Mouse (Mus musculus): Measurements from ENCODE around the gene Rin2. TPM values are rescaled to one million over a fixed set of nuclear protein-coding genes. Genes with fewer than 3 reads are reported as not detected.

Gene Rin2
- polyA plus RNA-seq, 1 experiment from 2014 or later: 18.6 TPM

DNA sequence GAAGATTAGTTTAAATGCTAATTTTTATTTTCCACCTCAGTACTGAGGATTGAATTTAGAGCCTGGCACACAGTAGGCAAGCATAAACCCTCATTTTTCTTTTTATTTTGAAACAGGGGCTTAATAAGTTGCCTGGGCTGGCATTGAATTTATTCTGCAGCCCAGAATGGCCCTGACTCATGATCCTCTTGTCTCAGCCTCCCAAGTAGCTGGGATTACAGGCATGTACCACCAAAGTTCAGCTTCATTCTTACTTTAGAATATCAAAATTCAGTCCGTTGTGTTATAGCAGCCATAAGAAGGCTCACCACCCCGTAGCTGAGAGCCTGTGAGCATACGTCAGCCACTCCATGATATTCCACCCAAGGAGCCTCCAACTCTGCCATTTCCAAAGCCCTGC lies 191.2 kb downstream of the Rin2 start:
- Histone ChIP-seq H3K4me2 (replicated peaks) (no peak overlapping the region), H3K4me1 (replicated peaks) (0 out of 2 replicates have a peak, but pooled peaks cover 12% of the 10 kb centered on the region), H3K36me3 (0 out of 2 replicates have a peak, but pooled peaks cover 5% of the 10 kb centered on the region), H3K9ac (no peak overlapping the region), H3K27ac (no peak overlapping the region), H3K9me3 (no peaks in the 10 kb centered on the region), H3K4me3 (replicated peaks) (no peak overlapping the region), H3K27me3 (replicated peaks) (no peaks in the 10 kb centered on the region)
- no peak for ATAC-seq
- WGBS: 89% methylated on average over 3 of the region's 3 CpGs

DNA sequence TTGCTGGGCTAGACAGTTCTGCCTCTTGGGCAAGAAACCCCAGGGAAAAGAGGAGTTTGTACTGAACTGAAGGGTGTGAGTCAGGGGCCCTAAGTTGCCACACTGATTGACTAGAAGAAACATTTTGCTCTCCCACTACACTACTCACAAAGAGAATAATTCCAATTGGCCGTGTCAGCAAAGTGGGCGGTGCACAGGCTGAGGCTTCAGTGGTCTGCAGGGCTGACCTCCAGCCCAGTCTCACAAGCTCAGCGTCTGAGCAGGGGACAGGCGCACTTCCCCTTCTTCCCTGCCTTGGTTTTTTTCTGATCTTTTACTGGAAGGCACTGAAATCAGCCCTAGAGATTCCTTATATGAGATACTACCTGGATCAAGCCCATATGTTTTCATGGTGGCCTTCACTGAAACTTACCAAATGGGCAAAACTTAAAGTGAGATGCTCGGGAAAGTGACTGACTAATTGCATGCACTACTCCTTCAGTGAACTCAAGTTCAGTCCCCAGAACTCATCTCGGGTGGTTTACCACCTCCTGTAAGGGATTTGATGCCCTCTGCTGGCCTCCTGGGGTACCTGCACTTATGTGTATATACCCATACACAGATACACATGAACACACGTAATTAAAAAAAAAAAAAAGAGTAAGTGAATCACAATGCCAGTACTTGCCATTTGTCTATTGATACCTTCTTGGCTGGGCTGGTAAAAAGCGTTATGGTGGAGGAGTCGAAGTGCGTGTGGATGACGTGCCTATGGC lies 191.9 kb downstream of the Rin2 start:
- Histone ChIP-seq H3K9ac (no peak overlapping the region), H3K9me3 (no peaks in the 10 kb centered on the region), H3K4me1 (replicated peaks) (0 out of 2 replicates have a peak, but pooled peaks cover 5% of the 10 kb centered on the region), H3K4me3 (replicated peaks) (no peak overlapping the region), H3K36me3 (0 out of 2 replicates have a peak, but pooled peaks cover 5% of the 10 kb centered on the region), H3K4me2 (replicated peaks) (no peak overlapping the region), H3K27ac (no peak overlapping the region), H3K27me3 (replicated peaks) (no peaks in the 10 kb centered on the region)
- no peak for ATAC-seq
- WGBS: 98% methylated on average over 11 of the region's 11 CpGs

DNA sequence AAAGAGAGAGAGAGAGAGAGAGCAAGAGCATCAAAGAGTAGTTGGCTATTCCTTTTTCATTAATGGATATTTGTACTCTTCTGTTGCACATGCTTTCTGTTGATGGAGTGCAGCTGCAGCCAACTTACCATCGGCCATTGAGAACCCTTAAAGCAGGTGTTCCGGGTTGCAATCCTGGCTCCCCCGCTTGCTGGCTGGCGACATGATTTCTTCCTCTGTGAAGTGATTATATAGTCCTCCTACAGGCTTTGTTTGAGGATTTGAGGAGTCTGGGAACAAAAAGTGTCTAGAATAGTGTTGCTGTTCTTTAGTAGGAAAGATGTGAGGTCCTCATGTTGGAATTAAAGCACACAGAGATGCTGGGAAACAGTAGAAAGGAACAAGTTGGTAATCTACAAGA lies 196.3 kb downstream of the Rin2 start:
- ATAC-seq: no peak
- no peak overlapping the region for H3K4me2 ChIP-seq (replicated peaks)
- H3K27me3 ChIP-seq (replicated peaks): no peaks in the 10 kb centered on the region
- H3K4me3 ChIP-seq (replicated peaks): no peak overlapping the region
- H3K36me3 ChIP-seq: 0 out of 2 replicates have a peak, but pooled peaks cover 8% of the 10 kb centered on the region
- WGBS: 83% methylated on average over 4 of the region's 4 CpGs
- no peak overlapping the region for H3K9ac ChIP-seq
- no peak overlapping the region for H3K27ac ChIP-seq
- no peaks in the 10 kb centered on the region for H3K9me3 ChIP-seq
- 0 out of 2 replicates have a peak, but pooled peaks cover 2% of the 10 kb centered on the region for H3K4me1 ChIP-seq (replicated peaks)

DNA sequence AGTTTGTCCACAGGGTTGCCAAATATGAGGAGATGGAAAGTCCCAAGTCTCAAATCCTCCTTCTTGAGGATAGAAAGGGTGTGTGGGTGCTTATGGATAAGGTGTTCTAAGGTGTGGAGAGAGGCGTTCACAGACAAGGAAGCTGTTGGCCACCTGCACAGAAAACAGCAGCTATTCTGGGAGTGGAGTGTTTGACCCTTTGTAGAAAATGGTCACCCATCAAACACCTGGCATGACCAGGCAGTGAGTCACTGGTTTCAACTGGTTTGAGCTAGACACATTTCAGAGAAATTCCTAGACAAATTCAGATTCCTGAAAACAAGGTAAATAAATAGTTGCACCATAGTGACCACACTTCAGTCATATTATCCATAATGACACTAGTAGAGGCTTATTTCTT lies 197.1 kb downstream of the Rin2 start:
- Histone ChIP-seq H3K27me3 (replicated peaks) (no peaks in the 10 kb centered on the region), H3K36me3 (peaks cover 11% of the 10 kb centered on the region), H3K4me3 (replicated peaks) (no peak overlapping the region), H3K27ac (no peak overlapping the region), H3K9me3 (no peaks in the 10 kb centered on the region), H3K4me1 (replicated peaks) (0 out of 2 replicates have a peak, but pooled peaks cover 2% of the 10 kb centered on the region), H3K9ac (no peak overlapping the region), H3K4me2 (replicated peaks) (no peak overlapping the region)
- WGBS: 77% methylated on average over 1 of the region's 1 CpGs
- no peak for ATAC-seq

DNA sequence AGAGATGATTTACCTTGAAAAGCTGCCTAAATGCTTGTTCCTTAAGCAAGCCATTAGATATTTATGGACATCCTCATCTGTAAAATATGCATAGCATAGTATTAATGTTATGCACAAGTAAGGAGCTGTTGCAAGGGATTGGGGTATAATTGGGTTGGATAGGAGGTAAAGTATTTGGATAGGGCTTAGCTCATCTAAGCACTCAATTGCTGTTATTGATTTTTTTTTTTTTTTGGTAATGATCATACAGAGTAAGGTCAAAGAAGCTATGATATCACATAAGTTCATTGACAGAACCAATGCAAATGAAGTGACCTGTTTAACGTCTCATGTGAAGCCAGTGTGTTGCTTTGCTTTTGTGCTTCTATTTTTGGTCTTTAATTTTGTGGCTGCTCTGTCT lies 198.9 kb downstream of the Rin2 start:
- H3K4me2 ChIP-seq (replicated peaks): no peak overlapping the region
- peaks cover 20% of the 10 kb centered on the region for H3K36me3 ChIP-seq
- 61% methylated on average over 1 of the region's 1 CpGs for WGBS
- H3K27me3 ChIP-seq (replicated peaks): no peaks in the 10 kb centered on the region
- no peaks in the 10 kb centered on the region for H3K9me3 ChIP-seq
- no peak overlapping the region for H3K4me3 ChIP-seq (replicated peaks)
- ATAC-seq: no peak
- H3K27ac ChIP-seq: no peak overlapping the region
- H3K9ac ChIP-seq: no peak overlapping the region
- H3K4me1 ChIP-seq (replicated peaks): 0 out of 2 replicates have a peak, but pooled peaks cover 2% of the 10 kb centered on the region

DNA sequence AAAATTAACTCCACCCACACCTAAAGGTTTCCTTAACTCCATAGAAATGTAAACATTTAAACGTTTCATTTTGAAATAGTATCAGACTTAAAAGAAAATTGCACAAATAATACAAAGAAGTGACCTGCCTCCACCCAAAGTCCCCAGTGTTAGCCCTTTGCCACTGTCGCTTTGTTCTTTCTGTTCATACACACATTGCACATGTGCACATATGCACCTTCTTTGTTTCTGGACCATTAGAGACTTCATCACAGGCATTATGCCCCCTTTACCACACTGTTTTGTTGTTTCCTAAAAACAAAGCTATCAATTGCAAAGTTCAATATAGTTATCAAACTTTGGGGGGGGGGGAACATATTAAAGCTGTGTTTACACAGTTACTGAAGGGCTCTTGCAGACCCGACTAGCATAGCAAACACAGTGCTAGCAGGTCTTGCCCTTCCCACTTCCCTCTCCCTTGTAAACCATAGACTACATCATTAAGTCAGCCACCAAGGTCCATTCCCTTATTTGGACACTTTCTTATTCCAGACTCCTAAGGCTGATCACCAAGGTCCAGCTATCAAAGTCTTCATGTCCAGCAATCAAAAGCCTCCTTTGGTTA lies 200.0 kb downstream of the Rin2 start:
- Histone ChIP-seq H3K4me1 (replicated peaks) (0 out of 2 replicates have a peak, but pooled peaks cover 2% of the 10 kb centered on the region), H3K27ac (no peak overlapping the region), H3K27me3 (replicated peaks) (no peaks in the 10 kb centered on the region), H3K36me3 (peaks cover 27% of the 10 kb centered on the region), H3K9me3 (no peaks in the 10 kb centered on the region), H3K9ac (no peak overlapping the region), H3K4me3 (replicated peaks) (no peak overlapping the region), H3K4me2 (replicated peaks) (no peak overlapping the region)
- 42% methylated on average over 3 of the region's 3 CpGs for WGBS
- ATAC-seq: no peak

DNA sequence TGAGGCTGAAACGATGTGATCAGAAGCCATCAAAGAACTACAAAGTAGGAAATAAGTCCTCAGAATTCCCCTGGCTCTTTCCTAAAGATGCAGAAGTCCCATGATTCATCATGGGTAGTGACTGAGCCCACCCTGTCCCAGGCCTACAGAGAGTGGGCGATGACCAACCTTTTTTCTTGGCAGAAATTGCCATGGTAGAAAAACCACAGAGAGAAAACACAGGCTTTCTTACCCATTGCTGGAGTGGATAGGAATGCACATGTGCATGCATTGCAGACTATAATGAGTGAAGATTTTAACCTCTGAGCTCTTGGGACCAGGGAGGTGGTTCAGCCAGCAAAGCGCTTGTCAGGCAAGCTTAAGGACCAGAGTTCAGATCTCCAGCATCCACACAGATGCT lies 202.2 kb downstream of the Rin2 start:
- Histone ChIP-seq H3K4me1 (replicated peaks) (0 out of 2 replicates have a peak, but pooled peaks cover 2% of the 10 kb centered on the region), H3K27ac (no peak overlapping the region), H3K4me3 (replicated peaks) (no peak overlapping the region), H3K9ac (no peak overlapping the region), H3K36me3 (peaks cover 32% of the 10 kb centered on the region), H3K27me3 (replicated peaks) (no peaks in the 10 kb centered on the region), H3K4me2 (replicated peaks) (no peak overlapping the region), H3K9me3 (no peaks in the 10 kb centered on the region)
- no peak for ATAC-seq
- WGBS: 95% methylated on average over 3 of the region's 3 CpGs

DNA sequence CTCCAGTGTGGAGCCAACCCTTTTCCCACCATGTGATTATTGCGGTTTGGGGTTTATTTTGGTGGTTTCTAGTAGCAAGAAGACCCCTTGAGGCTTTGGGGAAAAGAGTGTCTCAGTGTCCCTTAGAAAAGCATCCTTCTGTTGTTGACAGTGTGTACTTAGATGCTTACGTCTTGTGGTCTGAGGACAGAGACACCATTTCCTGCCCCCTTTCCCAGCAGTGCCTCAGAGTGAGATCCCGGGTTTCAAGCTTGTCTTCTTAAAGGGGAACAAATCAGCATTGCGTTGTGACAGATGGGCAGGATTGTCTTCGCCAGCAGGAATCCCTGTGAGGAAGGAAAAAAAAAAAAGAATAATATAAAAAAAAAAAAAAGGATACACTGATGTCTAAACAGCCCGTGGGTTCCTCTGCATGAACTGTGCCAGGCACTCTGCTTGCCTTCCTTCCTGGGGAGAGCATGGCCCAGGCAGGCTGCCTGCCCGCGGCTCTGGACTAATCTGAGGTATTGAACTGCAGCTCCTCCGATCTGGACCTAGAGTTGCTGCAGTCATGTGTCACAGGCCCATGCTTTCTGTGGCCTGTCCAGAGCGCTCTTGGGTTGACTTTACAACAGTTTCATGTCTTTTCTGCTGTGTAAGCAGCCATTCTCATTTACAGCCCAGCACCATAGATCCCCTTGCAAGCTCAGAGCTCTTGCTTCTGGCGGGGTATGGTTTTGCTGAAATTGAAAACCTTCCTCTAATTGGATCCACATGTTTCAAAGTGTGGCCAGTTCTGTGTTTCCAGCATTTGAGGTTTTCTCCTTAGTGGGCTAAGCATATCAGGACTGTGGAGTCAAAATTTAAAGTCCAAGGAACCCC lies 206.1 kb downstream of the Rin2 start:
- Histone ChIP-seq H3K27me3 (replicated peaks) (no peaks in the 10 kb centered on the region), H3K4me3 (replicated peaks) (no peak overlapping the region), H3K27ac (no peak overlapping the region), H3K9ac (no peak overlapping the region), H3K4me1 (replicated peaks) (peaks cover 20% of the 10 kb centered on the region), H3K9me3 (no peaks in the 10 kb centered on the region), H3K4me2 (replicated peaks) (no peak overlapping the region), H3K36me3 (peaks cover 37% of the 10 kb centered on the region)
- ATAC-seq: no peak
- 84% methylated on average over 11 of the region's 11 CpGs for WGBS

DNA sequence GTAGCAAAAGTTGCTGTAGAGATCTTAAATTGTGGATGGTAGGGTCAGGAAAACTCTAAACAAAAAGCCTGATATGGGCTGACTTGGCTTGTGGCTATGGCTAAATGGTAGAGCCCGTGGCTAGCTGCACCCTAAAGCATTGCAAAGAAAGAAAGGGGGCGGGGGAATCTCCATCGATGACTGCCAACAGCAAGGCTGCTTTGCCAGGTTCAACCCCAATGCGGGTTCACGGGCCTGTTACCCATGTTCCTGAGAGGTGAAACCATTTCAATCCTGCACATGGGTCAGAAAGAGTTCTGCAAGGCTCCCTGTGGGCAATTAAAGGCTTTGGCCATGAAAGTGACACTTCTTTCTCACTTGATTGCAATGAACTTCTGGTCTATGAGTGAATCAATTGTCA lies 206.9 kb downstream of the Rin2 start:
- 89% methylated on average over 5 of the region's 5 CpGs for WGBS
- no peaks in the 10 kb centered on the region for H3K27me3 ChIP-seq (replicated peaks)
- H3K4me1 ChIP-seq (replicated peaks): peaks cover 20% of the 10 kb centered on the region
- H3K4me2 ChIP-seq (replicated peaks): no peak overlapping the region
- ATAC-seq: no peak
- peaks cover 28% of the 10 kb centered on the region for H3K36me3 ChIP-seq
- no peaks in the 10 kb centered on the region for H3K9me3 ChIP-seq
- no peak overlapping the region for H3K9ac ChIP-seq
- H3K27ac ChIP-seq: no peak overlapping the region
- H3K4me3 ChIP-seq (replicated peaks): no peak overlapping the region

DNA sequence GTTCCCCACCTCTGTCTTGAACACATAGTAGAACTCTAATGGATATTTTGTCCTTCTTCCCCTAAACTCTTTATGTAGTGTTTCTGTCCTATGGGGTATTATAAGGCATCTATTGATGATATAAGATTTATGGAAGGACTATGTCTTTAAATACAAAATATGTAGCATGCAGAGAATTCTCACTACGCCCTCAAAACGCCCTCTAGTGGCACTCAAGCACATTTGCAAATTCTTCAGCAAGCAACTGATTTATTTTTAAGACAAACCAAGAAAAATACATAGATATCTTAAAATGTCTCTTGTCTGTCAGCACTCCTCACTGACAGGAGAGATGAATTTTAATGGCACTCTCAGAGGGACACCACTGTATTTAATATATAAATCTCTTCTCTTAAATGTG lies 207.4 kb downstream of the Rin2 start:
- Histone ChIP-seq H3K27me3 (replicated peaks) (no peaks in the 10 kb centered on the region), H3K4me3 (replicated peaks) (no peak overlapping the region), H3K9ac (no peak overlapping the region), H3K27ac (no peak overlapping the region), H3K9me3 (no peaks in the 10 kb centered on the region), H3K36me3 (peaks cover 24% of the 10 kb centered on the region), H3K4me2 (replicated peaks) (no peak overlapping the region), H3K4me1 (replicated peaks) (peaks cover 20% of the 10 kb centered on the region)
- WGBS: 22% methylated on average over 2 of the region's 2 CpGs
- ATAC-seq: no peak

DNA sequence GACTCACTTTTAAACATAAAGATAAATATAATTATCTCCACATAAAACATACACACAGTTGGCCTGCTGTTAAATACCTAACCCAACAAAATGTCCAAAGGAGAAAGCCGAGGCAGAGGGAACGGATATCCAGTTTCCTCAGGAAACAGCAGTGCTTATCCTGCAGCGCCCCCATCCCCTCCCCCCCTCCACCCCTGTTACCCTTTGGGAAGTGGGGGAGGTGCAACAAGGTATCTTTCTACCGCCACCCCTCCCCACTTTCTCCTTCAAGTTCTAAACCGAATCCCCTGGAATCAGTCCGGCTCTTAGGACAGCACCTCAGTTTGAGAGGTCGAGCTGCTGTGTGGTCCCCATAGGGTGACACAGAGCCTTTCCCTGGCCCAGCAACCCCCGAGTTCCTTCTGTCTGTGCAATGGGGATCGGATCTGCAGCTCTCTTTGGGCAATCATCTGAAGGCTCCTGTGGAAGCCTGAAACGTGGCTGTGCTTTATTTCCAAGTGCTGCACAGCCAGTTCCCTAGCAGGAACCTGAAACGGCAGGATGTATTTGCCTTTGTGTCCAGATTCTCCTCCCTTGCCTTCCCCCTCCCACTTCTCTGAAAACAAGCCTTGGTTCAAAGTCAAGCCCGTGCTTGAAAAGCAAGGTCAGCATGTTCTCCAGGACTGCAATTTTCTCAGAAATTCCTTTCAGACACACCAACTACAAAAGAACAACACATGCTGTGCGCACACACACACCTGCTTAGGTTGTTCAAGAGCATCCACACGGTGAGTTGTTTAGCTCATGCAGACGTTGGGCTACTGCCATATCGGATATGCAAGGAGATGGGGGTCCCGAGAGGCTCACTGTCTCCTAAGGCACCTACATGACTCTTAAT lies 209.3 kb downstream of the Rin2 start:
- 40% methylated on average over 17 of the region's 17 CpGs for WGBS
- no peak overlapping the region for H3K4me2 ChIP-seq (replicated peaks)
- H3K4me1 ChIP-seq (replicated peaks): peaks cover 25% of the 10 kb centered on the region
- H3K9ac ChIP-seq: no peak overlapping the region
- ATAC-seq: no peak
- H3K9me3 ChIP-seq: no peaks in the 10 kb centered on the region
- no peak overlapping the region for H3K4me3 ChIP-seq (replicated peaks)
- H3K27me3 ChIP-seq (replicated peaks): no peaks in the 10 kb centered on the region
- H3K36me3 ChIP-seq: peaks cover 14% of the 10 kb centered on the region
- peak overlapping the region; percentile 34 for H3K27ac ChIP-seq

All from intestine, embryonic 15.5 days (tissue).